Comparison of ENCODE assay signal across 9 mouse cellular contexts in genomic region chr9:96491810-96492209, GRCm38 (mm10). TPM values are rescaled to one million over a fixed set of nuclear protein-coding genes. Genes with fewer than 3 reads are reported as not detected.
A peak's percentile ranks its signal among the peaks of the same experiment; 100 is the strongest.
DNase-seq lines count a peak whose midpoint lies in the region; ATAC-seq lines count a peak whose summit lies in the region.
"Had no signal": no experiment of that assay in that cellular context is flagged by ENCODE, and none has a peak within 500 bp of the region (broad histone marks: within the 10 kb centered on the region; RNA-seq: fewer than 3 reads in every experiment).

No protein-coding gene starts in this region.

- DNase-seq in hindbrain, embryonic 10.5 days (ENCODE audit: low spot score): peak; percentile 52
- peak; percentile 60 for DNase-seq in CD4-positive helper T cell, adult 2 months (ENCODE audit: low read depth, low spot score)
- peak; percentile 42 to 79 for DNase-seq in adrenal gland, adult (ENCODE audit: inconsistent age in 2 of 2, low spot score in 1 of 2)
- DNase-seq in limb, embryonic 11.5 days (ENCODE audit: low spot score): peak; percentile 65
- peak; percentile 66 for DNase-seq in retina, postnatal 1 day
- DNase-seq in MN1 (ENCODE audit: low spot score): no peak

- H3K9me3 ChIP-seq in hindbrain, embryonic 10.5 days: no peaks in the 10 kb centered on the region
- no peaks in the 10 kb centered on the region for H3K9me3 ChIP-seq in hindbrain, embryonic 13.5 days
- no peaks in the 10 kb centered on the region for H3K9me3 ChIP-seq in embryonic facial prominence, embryonic 15.5 days (replicated peaks)
- H3K9me3 ChIP-seq in limb, embryonic 11.5 days (ENCODE audit: control insufficient read depth, low read length): no peaks in the 10 kb centered on the region

- WGBS in hindbrain, embryonic 10.5 days: 38% methylated on average over 12 of the region's 12 CpGs
- WGBS in hindbrain, embryonic 13.5 days: 40% methylated on average over 12 of the region's 12 CpGs
- WGBS in embryonic facial prominence, embryonic 15.5 days: 35% methylated on average over 12 of the region's 12 CpGs
- 43% methylated on average over 12 of the region's 12 CpGs for WGBS in limb, embryonic 11.5 days

- ATAC-seq in hindbrain, embryonic 13.5 days (ENCODE audit: low FRiP score): no peak
- ATAC-seq in embryonic facial prominence, embryonic 15.5 days (ENCODE audit: insufficient number of reproducible peaks, low FRiP score, low TSS enrichment, low read depth): no peak
- ATAC-seq in limb, embryonic 11.5 days (ENCODE audit: insufficient number of reproducible peaks, low FRiP score, low TSS enrichment, low read depth): no peak

- peaks cover 6% of the 10 kb centered on the region for H3K4me1 ChIP-seq in hindbrain, embryonic 10.5 days (replicated peaks)
- 0 out of 2 replicates have a peak, but pooled peaks cover 7% of the 10 kb centered on the region for H3K4me1 ChIP-seq in hindbrain, embryonic 13.5 days (replicated peaks)
- 0 out of 2 replicates have a peak, but pooled peaks cover 5% of the 10 kb centered on the region for H3K4me1 ChIP-seq in embryonic facial prominence, embryonic 15.5 days
- peaks cover 12% of the 10 kb centered on the region for H3K4me1 ChIP-seq in limb, embryonic 11.5 days (ENCODE audit: control insufficient read depth, insufficient read depth, low read length)

- H3K9ac ChIP-seq in hindbrain, embryonic 13.5 days: no peak overlapping the region
- no peak overlapping the region for H3K9ac ChIP-seq in embryonic facial prominence, embryonic 15.5 days
- no peak overlapping the region for H3K9ac ChIP-seq in limb, embryonic 11.5 days (ENCODE audit: low read length)

- H3K27me3 ChIP-seq in hindbrain, embryonic 10.5 days (ENCODE audit: insufficient read depth, poor library complexity, severe bottlenecking): no peaks in the 10 kb centered on the region
- no peaks in the 10 kb centered on the region for H3K27me3 ChIP-seq in hindbrain, embryonic 13.5 days
- H3K27me3 ChIP-seq in embryonic facial prominence, embryonic 15.5 days: no peaks in the 10 kb centered on the region
- H3K27me3 ChIP-seq in limb, embryonic 11.5 days (ENCODE audit: control insufficient read depth, insufficient read depth, low read length): no peaks in the 10 kb centered on the region

- H3K36me3 ChIP-seq in hindbrain, embryonic 10.5 days: no peaks in the 10 kb centered on the region
- H3K36me3 ChIP-seq in hindbrain, embryonic 13.5 days: no peaks in the 10 kb centered on the region
- H3K36me3 ChIP-seq in embryonic facial prominence, embryonic 15.5 days: no peaks in the 10 kb centered on the region
- no peaks in the 10 kb centered on the region for H3K36me3 ChIP-seq in limb, embryonic 11.5 days (ENCODE audit: control insufficient read depth, insufficient read depth, low read length)

- H3K4me2 ChIP-seq in hindbrain, embryonic 13.5 days: no peak overlapping the region
- H3K4me2 ChIP-seq in embryonic facial prominence, embryonic 15.5 days (replicated peaks): 0 out of 2 replicates have a peak overlapping the region, but pooled peaks have one; percentile 25
- no peak overlapping the region for H3K4me2 ChIP-seq in limb, embryonic 11.5 days (ENCODE audit: low read depth, severe bottlenecking)

- no peak overlapping the region for H3K4me3 ChIP-seq in hindbrain, embryonic 10.5 days
- H3K4me3 ChIP-seq in hindbrain, embryonic 13.5 days: no peak overlapping the region
- H3K4me3 ChIP-seq in embryonic facial prominence, embryonic 15.5 days (replicated peaks): no peak overlapping the region
- no peak overlapping the region for H3K4me3 ChIP-seq in limb, embryonic 11.5 days (ENCODE audit: low read depth, low read length)
- H3K4me3 ChIP-seq: erythroblast, embryonic 14.5 days had no signal

- no peak overlapping the region for H3K27ac ChIP-seq in hindbrain, embryonic 10.5 days
- H3K27ac ChIP-seq in hindbrain, embryonic 13.5 days: no peak overlapping the region
- no peak overlapping the region for H3K27ac ChIP-seq in embryonic facial prominence, embryonic 15.5 days (replicated peaks)
- H3K27ac ChIP-seq in limb, embryonic 11.5 days (replicated peaks; ENCODE audit: low read depth, low read length): no peak overlapping the region

RNA-seq across cellular contexts. Expression of gene Rnf7, which starts 13.3 kb away (rescaled TPM):
- polyA plus RNA-seq in hindbrain, embryonic 10.5 days (2016; fragmentation: Nextera tagmentation; extraction: Ambion mirVana): 269 and 272 TPM in 2 replicates
- polyA plus RNA-seq in hindbrain, embryonic 13.5 days (2015; fragmentation: Nextera tagmentation; extraction: Ambion mirVana): 256 and 260 TPM in 2 replicates
- 205 and 210 TPM in 2 replicates for polyA plus RNA-seq in embryonic facial prominence, embryonic 15.5 days (2015; fragmentation: Nextera tagmentation; extraction: Ambion mirVana)
- polyA plus RNA-seq in limb, embryonic 11.5 days (2014; fragmentation: Nextera tagmentation; extraction: Ambion mirVana): 275 and 276 TPM in 2 replicates

RNA-seq across cellular contexts. Expression of gene Gm28729, which starts 33.3 kb away (rescaled TPM):
- polyA plus RNA-seq in hindbrain, embryonic 10.5 days (2016; fragmentation: Nextera tagmentation; extraction: Ambion mirVana): 0.07 and 0.37 TPM in 2 replicates
- 0.19 and 0.40 TPM in 2 replicates for polyA plus RNA-seq in hindbrain, embryonic 13.5 days (2015; fragmentation: Nextera tagmentation; extraction: Ambion mirVana)
- 1.0 and 2.4 TPM in 2 replicates for polyA plus RNA-seq in embryonic facial prominence, embryonic 15.5 days (2015; fragmentation: Nextera tagmentation; extraction: Ambion mirVana)
- not detected in 2 replicates for polyA plus RNA-seq in limb, embryonic 11.5 days (2014; fragmentation: Nextera tagmentation; extraction: Ambion mirVana)
- polyA plus RNA-seq: erythroblast, embryonic 14.5 days had no signal
